Mouse (Mus musculus) lung, postnatal 0 days (tissue): ENCODE data around the gene Ptprb.

Experiments used
- CTCF ChIP-seq: IDR thresholded peaks from 2 replicates; pipeline ENCODE4 v1.5.1; 2016; ENCODE audit warnings: antibody characterized with exemption, mild to moderate bottlenecking
- EP300 ChIP-seq: IDR thresholded peaks from 2 replicates; pipeline ENCODE4 v1.6.1; 2016; ENCODE audit warnings: antibody characterized with exemption, mild to moderate bottlenecking, control low read depth

GRCm38 (mm10) chr10:116290483-116290882, 15.2 kb downstream of the Ptprb start:
- TF ChIP-seq CTCF (no peak), EP300 (no peak)
